Mouse (Mus musculus): ENCODE measurements at regions not wholly inside any gene's neighbourhood (a gene's known extent, or its start where the extent isn't known, plus 50 kb on each side); places are given as distances from the start of the nearest gene placed in this dataset.

GRCm38 (mm10) chr2:17918861-17919648 lies 77.7 kb downstream of the H2al2a start:
- Histone ChIP-seq H3K27ac (ENCODE audit: insufficient read depth, low read depth) (no peak overlapping the region), H3K27me3 (replicated peaks) (no peaks in the 10 kb centered on the region), H3K9me3 (replicated peaks; ENCODE audit: low read length) (no peaks in the 10 kb centered on the region), H3K4me1 (ENCODE audit: control insufficient read depth in 1 of 2, insufficient read depth in 2 of 2) (peaks cover 3 to 16% of the 10 kb centered on the region in 2 experiments), H3K36me3 (replicated peaks in 1 of 2; ENCODE audit: control insufficient read depth in 1 of 2, insufficient read depth in 1 of 2, low read length in 1 of 2) (no peaks in the 10 kb centered on the region), H3K9ac (ENCODE audit: insufficient read depth, low read depth) (no peak overlapping the region), H3K4me2 (ENCODE audit: insufficient read depth, low read depth, poor library complexity, severe bottlenecking) (no peak overlapping the region; the same call in 1 of the 2 replicates), H3K79me2 (replicated peaks; ENCODE audit: control insufficient read depth, extremely low read depth, insufficient read depth, poor library complexity, severe bottlenecking) (no peaks in the 10 kb centered on the region), H3K4me3 (replicated peaks in 1 of 3; ENCODE audit: low read depth in 2 of 3, low read length in 2 of 3, poor library complexity in 1 of 3) (no peak overlapping the region)
- dilution Hi-C loops (cut with MboI; ENCODE audit: extremely low pct_ligation_motif_present, extremely low pct_unique_long_range_greater_than_20kb, low sequenced_read_pairs) (no loop called here), in situ Hi-C loops (cut with MboI; ENCODE audit: low pct_ligation_motif_present, low pct_unique_long_range_greater_than_20kb, low sequenced_read_pairs) (no loop called here)
- peak; percentile 80 for DNase-seq (ENCODE audit: extremely low read depth)
- TF ChIP-seq E2F4 (IDR thresholded peaks at IDR 0.05; ENCODE audit: insufficient replicate concordance, low read depth, low read length) (no peak), CTCF (conservative IDR thresholded peaks at IDR 0.05 in 1 of 2, IDR thresholded peaks at IDR 0.05 in 1 of 2; ENCODE audit: low read depth in 2 of 2, low read length in 2 of 2) (no peak), MAZ (IDR thresholded peaks at IDR 0.05; ENCODE audit: low read depth, low read length) (no peak), JUN (IDR thresholded peaks at IDR 0.05; ENCODE audit: insufficient read depth, low read depth, low read length) (no peak), ETS1 (conservative IDR thresholded peaks at IDR 0.05; ENCODE audit: low read depth, low read length) (peak; percentile 59; the same call in 1 of the 2 replicates), GABPA (IDR thresholded peaks at IDR 0.05; ENCODE audit: insufficient replicate concordance, low read depth, low read length) (no peak), ZMIZ1 (IDR thresholded peaks at IDR 0.05; ENCODE audit: low read depth, low read length) (no peak), JUND (conservative IDR thresholded peaks at IDR 0.05; ENCODE audit: low read depth, low read length) (no peak), PAX5 (IDR thresholded peaks at IDR 0.05; ENCODE audit: low read length) (no peak), UBTF (IDR thresholded peaks at IDR 0.05; ENCODE audit: low read depth, low read length) (no peak), POLR2AphosphoS2 (IDR thresholded peaks at IDR 0.05; ENCODE audit: low read depth, low read length) (no peak), NELFE (IDR thresholded peaks at IDR 0.05; ENCODE audit: low read depth, low read length) (no peak), IRF4 (IDR thresholded peaks at IDR 0.05; ENCODE audit: low read depth, low read length) (no peak), HCFC1 (IDR thresholded peaks at IDR 0.05; ENCODE audit: low read depth, low read length) (no peak), BHLHE40 (IDR thresholded peaks at IDR 0.05; ENCODE audit: low read depth, low read length) (peak; percentile 27; the same call in 1 of the 2 replicates), MXI1 (IDR thresholded peaks at IDR 0.05; ENCODE audit: low read depth, low read length) (no peak), RCOR1 (conservative IDR thresholded peaks at IDR 0.05; ENCODE audit: low read depth, low read length) (no peak), ZKSCAN1 (IDR thresholded peaks at IDR 0.05; ENCODE audit: borderline replicate concordance, low read depth, low read length) (no peak), CHD1 (IDR thresholded peaks at IDR 0.05; ENCODE audit: low read depth, low read length) (no peak), NRF1 (IDR thresholded peaks at IDR 0.05; ENCODE audit: low read depth, low read length) (no peak), EP300 (IDR thresholded peaks at IDR 0.05; ENCODE audit: low read length) (peak; percentile 74), KAT2A (IDR thresholded peaks at IDR 0.05; ENCODE audit: insufficient replicate concordance, low read length) (no peak), RAD21 (IDR thresholded peaks at IDR 0.05; ENCODE audit: low read depth, low read length) (no peak), POLR2A (IDR thresholded peaks at IDR 0.05; ENCODE audit: low read depth, low read length) (no peak), TBP (conservative IDR thresholded peaks at IDR 0.05; ENCODE audit: low read depth, low read length) (no peak), MAFK (IDR thresholded peaks at IDR 0.05; ENCODE audit: insufficient replicate concordance, low read length) (peak; percentile 71; the same call in 1 of the 2 replicates), TCF12 (IDR thresholded peaks at IDR 0.05; ENCODE audit: low read depth, low read length) (no peak), ZNF384 (IDR thresholded peaks at IDR 0.05; ENCODE audit: low read depth, low read length) (no peak)
